In genomic region chr8:127185897-127186296, GRCm38 (mm10) we compare ENCODE assay signal across 21 mouse cellular contexts.
DNase-seq lines count a peak whose midpoint lies in the region; ATAC-seq and TF ChIP-seq lines count a peak whose summit lies in the region.
"Had no signal": no experiment of that assay in that cellular context is flagged by ENCODE, and none has a peak within 500 bp of the region (broad histone marks: within the 10 kb centered on the region; RNA-seq: fewer than 3 reads in every experiment).

No protein-coding gene starts in this region.

- peaks cover 36% of the 10 kb centered on the region; the same call in 1 of the 2 replicates for H3K79me2 ChIP-seq in liver, adult 2 months (ENCODE audit: control insufficient read depth, insufficient read depth, low read length)

- H3K9ac ChIP-seq in heart, postnatal 0 days (replicated peaks; ENCODE audit: low read depth, low read length): no peak overlapping the region
- H3K9ac ChIP-seq in liver, adult 2 months (ENCODE audit: low read depth, low read length): no peak overlapping the region
- H3K9ac ChIP-seq in liver, embryonic 11.5 days (ENCODE audit: low read depth, low read length): no peak overlapping the region
- H3K9ac ChIP-seq: embryonic facial prominence, embryonic 13.5 days; forebrain, embryonic 13.5 days; heart, embryonic 13.5 days; hindbrain, embryonic 15.5 days had no signal

- no peak for TF ChIP-seq CTCF in heart, postnatal 0 days (IDR thresholded peaks at IDR 0.05; ENCODE audit: low read depth)
- no peak for TF ChIP-seq CTCF in liver, adult 2 months (IDR thresholded peaks at IDR 0.05; ENCODE audit: low read depth, low read length)

- no peaks in the 10 kb centered on the region for H3K36me3 ChIP-seq in heart, embryonic 10.5 days
- H3K36me3 ChIP-seq in heart, postnatal 0 days (replicated peaks; ENCODE audit: control insufficient read depth, insufficient read depth, low read length): no peaks in the 10 kb centered on the region
- H3K36me3 ChIP-seq in liver, adult 2 months (ENCODE audit: control insufficient read depth, insufficient read depth, low read length): no peaks in the 10 kb centered on the region
- H3K36me3 ChIP-seq in liver, embryonic 11.5 days (ENCODE audit: control insufficient read depth, insufficient read depth, low read length): no peaks in the 10 kb centered on the region
- H3K36me3 ChIP-seq: embryonic facial prominence, embryonic 13.5 days; heart, embryonic 13.5 days; hindbrain, embryonic 10.5 days; hindbrain, embryonic 15.5 days had no signal

- H3K4me1 ChIP-seq in heart, embryonic 10.5 days: peaks cover 57% of the 10 kb centered on the region
- peaks cover 26% of the 10 kb centered on the region for H3K4me1 ChIP-seq in heart, postnatal 0 days (ENCODE audit: control insufficient read depth, insufficient read depth)
- peaks cover 42% of the 10 kb centered on the region for H3K4me1 ChIP-seq in liver, adult 2 months (ENCODE audit: control insufficient read depth, insufficient read depth, low read length)
- peaks cover 15% of the 10 kb centered on the region for H3K4me1 ChIP-seq in liver, embryonic 11.5 days (replicated peaks; ENCODE audit: control insufficient read depth, insufficient read depth, low read length)

- intact Hi-C loops in heart, postnatal 25 days (cut with DNase I): no loop called here

- peak; percentile 78 for ATAC-seq in heart, postnatal 0 days (ENCODE audit: insufficient read depth, low read depth)
- ATAC-seq in liver, embryonic 11.5 days (replicated peaks; ENCODE audit: low FRiP score): no peak
- ATAC-seq: forebrain, embryonic 13.5 days had no signal

- no peak overlapping the region for H3K4me3 ChIP-seq in heart, embryonic 10.5 days
- no peak overlapping the region for H3K4me3 ChIP-seq in heart, postnatal 0 days (ENCODE audit: low read depth, low read length)
- H3K4me3 ChIP-seq in liver, adult 2 months (ENCODE audit: insufficient read depth, low read depth, low read length): no peak overlapping the region
- no peak overlapping the region for H3K4me3 ChIP-seq in liver, embryonic 11.5 days (ENCODE audit: low read depth, low read length)
- H3K4me3 ChIP-seq: embryonic facial prominence, embryonic 13.5 days; forebrain, embryonic 13.5 days; gastrocnemius, adult 2 months; heart, embryonic 13.5 days; hindbrain, embryonic 10.5 days; hindbrain, embryonic 15.5 days had no signal

- TF ChIP-seq EP300 in heart, postnatal 0 days (IDR thresholded peaks at IDR 0.05; ENCODE audit: low read depth): no peak

- 62% methylated on average over 7 of the region's 7 CpGs for WGBS in heart, embryonic 10.5 days
- 47% methylated on average over 7 of the region's 7 CpGs for whole genome bisulfite sequencing in heart, postnatal 0 days
- WGBS in liver, adult 2 months: 31% methylated on average over 7 of the region's 7 CpGs
- WGBS in liver, embryonic 11.5 days: 67% methylated on average over 7 of the region's 7 CpGs

- no peak for TF ChIP-seq POLR2A in liver, adult 2 months (IDR thresholded peaks at IDR 0.05; ENCODE audit: extremely low read depth, insufficient read depth, low read length)

- H3K27ac ChIP-seq in heart, embryonic 10.5 days: no peak overlapping the region
- no peak overlapping the region for H3K27ac ChIP-seq in heart, postnatal 0 days (ENCODE audit: low read depth)
- H3K27ac ChIP-seq in liver, adult 2 months (replicated peaks; ENCODE audit: insufficient read depth, low read depth, low read length): 0 out of 2 replicates have a peak overlapping the region, but pooled peaks have one; percentile 44
- H3K27ac ChIP-seq in liver, embryonic 11.5 days (ENCODE audit: low read depth, low read length): no peak overlapping the region
- H3K27ac ChIP-seq: forebrain, embryonic 13.5 days; gastrocnemius, adult 2 months; heart, embryonic 13.5 days; hindbrain, embryonic 10.5 days; hindbrain, embryonic 15.5 days had no signal

- H3K9me3 ChIP-seq in heart, embryonic 10.5 days: no peaks in the 10 kb centered on the region
- H3K9me3 ChIP-seq in heart, postnatal 0 days (replicated peaks; ENCODE audit: control insufficient read depth, low read length): no peaks in the 10 kb centered on the region
- no peaks in the 10 kb centered on the region for H3K9me3 ChIP-seq in liver, embryonic 11.5 days (ENCODE audit: control insufficient read depth, low read length)
- H3K9me3 ChIP-seq: embryonic facial prominence, embryonic 13.5 days; forebrain, embryonic 13.5 days; heart, embryonic 13.5 days; hindbrain, embryonic 10.5 days; hindbrain, embryonic 15.5 days had no signal

- no peaks in the 10 kb centered on the region for H3K27me3 ChIP-seq in heart, embryonic 10.5 days (ENCODE audit: insufficient read depth, poor library complexity, severe bottlenecking)
- H3K27me3 ChIP-seq in heart, postnatal 0 days (ENCODE audit: control insufficient read depth, insufficient read depth, low read length): no peaks in the 10 kb centered on the region
- no peaks in the 10 kb centered on the region for H3K27me3 ChIP-seq in liver, adult 2 months (ENCODE audit: control insufficient read depth, insufficient read depth, low read length)
- H3K27me3 ChIP-seq in liver, embryonic 11.5 days (replicated peaks; ENCODE audit: control insufficient read depth, insufficient read depth, low read length): no peaks in the 10 kb centered on the region
- H3K27me3 ChIP-seq: embryonic facial prominence, embryonic 13.5 days; forebrain, embryonic 13.5 days; heart, embryonic 13.5 days; hindbrain, embryonic 15.5 days had no signal

- H3K4me2 ChIP-seq in heart, postnatal 0 days (ENCODE audit: low read depth, low read length): no peak overlapping the region
- no peak overlapping the region for H3K4me2 ChIP-seq in liver, embryonic 11.5 days
- H3K4me2 ChIP-seq: embryonic facial prominence, embryonic 13.5 days; forebrain, embryonic 13.5 days; heart, embryonic 13.5 days; hindbrain, embryonic 15.5 days had no signal

- peak; percentile 90 for DNase-seq in heart, adult 11 months
- no peak for DNase-seq in heart, embryonic 10.5 days (ENCODE audit: low spot score)
- DNase-seq in heart, postnatal 0 days (ENCODE audit: low spot score): peak; percentile 46
- no peak for DNase-seq in heart, postnatal 25 days (ENCODE audit: low spot score)
- peak; percentile 94 for DNase-seq in liver, adult 2 months (ENCODE audit: extremely low read depth, low read depth, low spot score)
- no peak for DNase-seq in liver, embryonic 11.5 days (ENCODE audit: low spot score)
- DNase-seq in retina, embryonic 14.5 days (ENCODE audit: low spot score): peak; percentile 10
- DNase-seq in retina, postnatal 1 day: no peak
- DNase-seq: adrenal gland, adult 2 months; adrenal gland, postnatal 25 days; cerebellum, adult 18-20 months; cerebellum, adult 9-11 months; cerebellum, postnatal 36 days; gastrocnemius, adult 2 months; gastrocnemius, postnatal 25 days; kidney, adult 11 months had no signal

Comparison
In these comparisons a context has a peak if more than half of its experiments do, and no peak if none do; other contexts are left out.
1. DNase-seq: peak in heart, adult 11 months (single experiment), heart, postnatal 0 days (single experiment), liver, adult 2 months (single experiment) and retina, embryonic 14.5 days (single experiment); none in heart, embryonic 10.5 days (single experiment), heart, postnatal 25 days (single experiment), liver, embryonic 11.5 days (single experiment) and retina, postnatal 1 day (single experiment).